Mouse (Mus musculus) erythroblast, embryonic 14.5 days (primary cell): ENCODE data around the gene Cd200r1. TPM values are rescaled to one million over a fixed set of nuclear protein-coding genes. Genes with fewer than 3 reads are reported as not detected.
A peak's percentile ranks its signal among the peaks of the same experiment; 100 is the strongest.

Experiments used
- H3K27me3 ChIP-seq: 2 replicates; pipeline ENCODE4 v1.6.1; 2012; ENCODE audit warnings: inconsistent platforms; ENCODE audit not compliant: control insufficient read depth
- H3K36me3 ChIP-seq: 2 replicates; pipeline ENCODE4 v1.6.1; 2012; ENCODE audit warnings: mild to moderate bottlenecking, inconsistent platforms; ENCODE audit not compliant: control insufficient read depth
- H3K4me1 ChIP-seq: 2 replicates; pipeline ENCODE4 v1.6.1; 2012; ENCODE audit warnings: inconsistent platforms; ENCODE audit not compliant: control insufficient read depth
- H3K4me3 ChIP-seq: replicated peaks from 2 replicates; pipeline ENCODE3; 2012; ENCODE audit warnings: moderate library complexity, mild to moderate bottlenecking, inconsistent platforms
- H3K9me3 ChIP-seq: 2 replicates; pipeline ENCODE4 v1.6.1; 2012; ENCODE audit warnings: low read length, inconsistent platforms, mixed read lengths; ENCODE audit not compliant: control insufficient read depth
- GATA1 ChIP-seq: IDR thresholded peaks from 2 replicates; pipeline ENCODE4 v1.6.1; 2012; ENCODE audit warnings: low read length, inconsistent platforms, mixed read lengths
- TAL1 ChIP-seq: IDR thresholded peaks from 3 replicates; pipeline ENCODE4 v1.6.1; 2012; ENCODE audit warnings: low read length, inconsistent platforms, mixed read lengths
- polyA plus RNA-seq: library from polyadenylated mRNA; stranded (reverse); fragments of >175 nt; gene quantifications from 2 replicates; pipeline ENCODE4 v1.2.3, GENCODE M21; 2012

Cd200r1 gene
- polyA plus RNA-seq, 1 experiment, result not detected

DNA sequence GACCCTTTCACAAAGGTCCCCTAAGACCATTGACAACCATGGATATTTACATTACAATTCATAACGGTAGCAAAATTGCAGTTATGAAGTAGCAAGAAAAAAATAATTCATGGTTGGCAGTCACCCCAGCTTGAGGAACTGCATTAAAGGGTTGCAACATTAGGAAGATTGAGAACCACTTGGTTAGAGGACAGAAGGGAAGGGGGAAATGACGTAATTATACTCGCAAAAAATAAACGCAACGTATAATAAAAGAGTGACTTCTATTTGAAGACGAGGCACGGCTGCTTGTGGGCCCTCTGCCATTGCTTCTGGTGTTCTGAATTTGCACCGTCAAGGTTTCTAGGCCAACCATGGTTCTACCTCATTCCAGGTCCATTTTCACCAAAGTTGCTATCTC is 7.8 kb upstream of the Cd200r1 start:
- Histone ChIP-seq H3K4me3 (no peak overlapping the region), H3K4me1 (no peaks in the 10 kb centered on the region), H3K27me3 (no peaks in the 10 kb centered on the region), H3K9me3 (no peaks in the 10 kb centered on the region), H3K36me3 (no peaks in the 10 kb centered on the region)
- TF ChIP-seq GATA1, result no peak
- no peak for TF ChIP-seq TAL1

DNA sequence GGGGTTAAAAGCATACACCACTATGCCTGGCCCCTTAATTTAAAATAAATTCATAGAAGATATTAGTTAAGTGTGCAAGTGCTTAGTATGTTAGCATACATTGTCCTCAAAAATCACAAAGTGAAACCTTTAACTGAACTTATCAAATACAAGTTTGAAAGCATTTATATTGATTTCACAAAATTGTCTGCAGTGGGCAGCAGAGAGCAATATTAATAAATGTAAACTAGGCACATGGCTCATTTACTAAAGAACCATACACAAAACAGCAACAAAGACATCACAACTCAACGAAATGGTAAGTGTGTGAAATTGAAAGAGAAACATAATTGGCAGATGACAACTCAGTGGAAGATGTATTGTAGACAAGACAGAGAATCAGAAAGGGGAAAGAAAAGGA is 3.7 kb upstream of the Cd200r1 start:
- Histone ChIP-seq H3K27me3 (0 out of 2 replicates have a peak, but pooled peaks cover 2% of the 10 kb centered on the region), H3K4me1 (peaks cover 16% of the 10 kb centered on the region), H3K36me3 (no peaks in the 10 kb centered on the region), H3K4me3 (no peak overlapping the region), H3K9me3 (no peaks in the 10 kb centered on the region)
- TF ChIP-seq TAL1 (no peak), GATA1 (no peak)

DNA sequence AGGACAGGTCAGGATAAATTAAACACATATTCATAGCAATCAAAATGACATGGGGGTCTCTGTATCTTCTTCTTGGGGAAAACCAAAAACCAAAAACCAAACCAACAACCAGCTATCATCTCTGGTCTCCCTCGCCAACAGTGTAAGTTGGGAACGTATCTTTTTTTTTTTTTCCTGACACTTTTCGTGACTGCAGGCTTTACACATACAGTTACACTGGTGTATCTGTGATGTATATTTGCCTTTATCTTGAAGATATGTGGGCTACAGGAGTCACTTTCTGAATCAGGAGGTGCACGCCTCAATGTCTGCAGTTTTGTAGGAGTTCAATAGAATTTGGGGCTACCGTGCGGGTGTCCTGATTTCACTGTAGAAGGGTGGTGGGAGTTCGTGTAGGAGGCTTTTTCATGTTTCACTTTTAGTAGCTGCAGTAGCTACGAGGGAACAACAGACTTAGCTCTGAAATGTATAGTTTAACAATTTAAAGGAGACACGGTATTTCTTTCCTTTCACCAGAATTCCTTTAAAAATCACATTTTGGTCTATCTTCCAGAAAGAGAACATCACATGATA is 870 bp downstream of the Cd200r1 start:
- TF ChIP-seq TAL1 (no peak), GATA1 (no peak)

DNA sequence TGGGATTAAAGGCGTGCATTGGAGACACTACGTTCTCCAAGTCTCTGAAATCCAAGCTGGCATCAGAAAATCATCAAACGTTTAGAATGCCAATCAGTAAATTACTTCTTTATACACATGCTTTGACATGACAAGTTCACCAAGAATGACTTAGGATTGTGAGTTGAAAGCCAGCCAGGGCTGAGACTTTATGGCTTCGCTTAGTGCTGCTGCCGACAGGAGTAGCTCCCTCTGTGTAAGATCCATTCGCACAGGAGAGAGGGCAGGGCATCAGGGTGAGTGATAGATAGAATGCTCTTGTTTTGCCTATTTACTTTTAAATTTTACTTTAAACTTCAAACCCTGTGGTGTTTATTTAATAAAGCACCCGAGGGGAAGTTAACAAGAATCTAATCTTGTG is 2.0 kb downstream of the Cd200r1 start:
- H3K4me1 ChIP-seq, result peaks cover 18% of the 10 kb centered on the region
- 0 out of 2 replicates have a peak, but pooled peaks cover 2% of the 10 kb centered on the region for H3K27me3 ChIP-seq
- no peaks in the 10 kb centered on the region for H3K9me3 ChIP-seq
- H3K36me3 ChIP-seq, result no peaks in the 10 kb centered on the region
- H3K4me3 ChIP-seq, result no peak overlapping the region
- TF ChIP-seq TAL1 (no peak), GATA1 (no peak)

More for the DNA sequence above, 870 bp downstream of the Cd200r1 start:
- Histone ChIP-seq H3K4me3 (peak overlapping the region; percentile 57), H3K9me3 (no peaks in the 10 kb centered on the region), H3K4me1 (peaks cover 17% of the 10 kb centered on the region), H3K27me3 (0 out of 2 replicates have a peak, but pooled peaks cover 2% of the 10 kb centered on the region), H3K36me3 (no peaks in the 10 kb centered on the region)

GRCm38 (mm10) chr16:44767967-44768366 is 2.4 kb downstream of the Cd200r1 start:
- TF ChIP-seq GATA1 (no peak), TAL1 (no peak)
- Histone ChIP-seq H3K4me3 (no peak overlapping the region), H3K36me3 (no peaks in the 10 kb centered on the region), H3K27me3 (0 out of 2 replicates have a peak, but pooled peaks cover 2% of the 10 kb centered on the region), H3K9me3 (no peaks in the 10 kb centered on the region), H3K4me1 (peaks cover 20% of the 10 kb centered on the region)

DNA sequence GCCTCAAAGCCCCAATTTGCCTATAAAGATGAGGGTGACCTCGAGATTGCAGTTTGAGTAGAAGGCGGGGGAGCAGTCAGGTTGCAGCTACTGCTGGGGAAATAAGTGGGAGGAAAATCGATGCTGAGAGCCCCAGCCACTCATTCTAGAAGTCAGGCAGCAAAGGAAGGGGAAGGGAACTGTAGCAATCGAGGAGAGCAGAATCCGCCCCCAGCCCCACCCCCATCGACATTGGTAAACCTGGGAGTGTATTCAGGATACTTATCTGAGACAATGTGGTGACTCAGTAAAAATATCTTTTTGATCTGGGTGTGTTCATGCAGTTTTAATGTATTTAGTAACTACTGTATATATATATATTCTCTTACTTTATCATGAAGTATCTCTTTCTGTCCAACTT is 7.0 kb downstream of the Cd200r1 start:
- no peak overlapping the region for H3K4me3 ChIP-seq
- no peaks in the 10 kb centered on the region for H3K9me3 ChIP-seq
- H3K27me3 ChIP-seq, result no peaks in the 10 kb centered on the region
- no peaks in the 10 kb centered on the region for H3K36me3 ChIP-seq
- no peak for TF ChIP-seq GATA1
- TF ChIP-seq TAL1, result no peak
- peaks cover 3% of the 10 kb centered on the region; the same call in 1 of the 2 replicates for H3K4me1 ChIP-seq

GRCm38 (mm10) chr16:44773673-44774072 is 8.1 kb downstream of the Cd200r1 start:
- Histone ChIP-seq H3K36me3 (no peaks in the 10 kb centered on the region), H3K4me1 (peaks cover 5% of the 10 kb centered on the region), H3K27me3 (no peaks in the 10 kb centered on the region), H3K9me3 (no peaks in the 10 kb centered on the region), H3K4me3 (no peak overlapping the region)
- TF ChIP-seq GATA1 (no peak), TAL1 (no peak)

DNA sequence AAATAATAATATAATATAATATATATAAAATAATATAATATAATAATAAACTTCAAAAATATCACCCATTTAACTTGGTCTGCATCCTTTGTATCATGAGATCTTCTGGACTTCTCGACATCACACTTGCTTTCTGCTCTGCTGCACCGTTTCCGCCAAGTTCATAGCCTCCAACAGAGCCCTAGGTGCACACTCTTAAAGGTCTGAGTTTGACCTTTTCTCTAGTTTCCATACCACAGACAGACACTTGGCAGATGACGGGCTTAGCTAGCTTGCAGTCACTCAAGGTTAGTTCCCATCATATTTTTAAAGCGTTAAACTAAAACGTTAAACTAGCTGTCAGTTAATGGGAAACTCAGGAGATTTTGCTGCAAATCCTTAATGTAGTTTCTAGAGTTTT is 8.7 kb downstream of the Cd200r1 start:
- Histone ChIP-seq H3K4me3 (no peak overlapping the region), H3K4me1 (peaks cover 9% of the 10 kb centered on the region), H3K9me3 (no peaks in the 10 kb centered on the region), H3K27me3 (no peaks in the 10 kb centered on the region), H3K36me3 (no peaks in the 10 kb centered on the region)
- TF ChIP-seq GATA1, result no peak
- no peak for TF ChIP-seq TAL1

DNA sequence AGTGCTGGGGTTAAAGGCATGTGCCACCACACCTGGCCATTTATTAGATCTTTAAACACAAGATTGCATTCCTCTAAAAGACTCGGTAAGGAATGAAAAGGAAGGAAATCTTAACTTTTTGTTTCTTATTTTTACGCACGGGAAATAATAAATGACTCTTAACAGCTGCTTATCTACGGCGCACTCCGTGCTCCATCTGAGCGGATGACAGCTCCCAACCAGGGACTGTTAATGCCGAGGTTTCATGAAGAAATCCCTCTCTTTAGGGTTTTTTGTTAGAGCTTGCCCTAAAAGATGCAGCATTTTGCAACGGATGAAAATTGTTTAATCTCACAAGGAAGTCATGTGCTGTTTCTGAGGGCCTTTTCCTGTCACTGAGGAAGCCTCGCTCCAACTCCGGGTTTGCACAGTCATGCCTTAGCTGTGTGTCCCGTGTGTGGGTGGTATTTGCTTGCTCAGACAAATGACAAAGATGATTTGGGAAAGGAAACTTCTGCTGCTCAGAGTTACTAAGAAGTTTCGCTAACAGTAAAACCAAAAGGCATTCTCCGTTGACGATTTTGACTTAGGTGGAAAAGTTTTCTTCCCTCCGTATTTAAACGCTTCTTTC is 13.1 kb downstream of the Cd200r1 start:
- H3K27me3 ChIP-seq, result no peaks in the 10 kb centered on the region
- H3K9me3 ChIP-seq, result no peaks in the 10 kb centered on the region
- H3K36me3 ChIP-seq, result no peaks in the 10 kb centered on the region
- peaks cover 11% of the 10 kb centered on the region for H3K4me1 ChIP-seq
- TF ChIP-seq GATA1 (0 out of 2 replicates have a peak, but pooled peaks have one; percentile 15), TAL1 (no peak)
- peak overlapping the region; percentile 46 for H3K4me3 ChIP-seq

- no peaks in the 10 kb centered on the region for H3K36me3 ChIP-seq
- peaks cover 11% of the 10 kb centered on the region for H3K4me1 ChIP-seq
- no peaks in the 10 kb centered on the region for H3K9me3 ChIP-seq
- H3K27me3 ChIP-seq, result no peaks in the 10 kb centered on the region
- TF ChIP-seq GATA1, result no peak
- H3K4me3 ChIP-seq, result no peak overlapping the region
These were observed 14.0 kb downstream of the Cd200r1 start for GRCm38 (mm10) chr16:44779494-44779893.
